Mouse (Mus musculus) hindbrain, embryonic 14.5 days (tissue): ENCODE data around the gene Bak1. TPM values are rescaled to one million over a fixed set of nuclear protein-coding genes. Genes with fewer than 3 reads are reported as not detected.

Source experiments
- polyA plus RNA-seq: library from polyadenylated mRNA; unstranded; fragments of >200 nt; fragmentation: Nextera tagmentation; extraction: Ambion mirVana; gene quantifications from 2 replicates; pipeline ENCODE4 v1.2.1, GENCODE M21; 2014

The Bak1 gene
- polyA plus RNA-seq, 1 experiment from 2014 or later: 5.9 TPM

Other genes with a start within 250 kb of the Bak1 start
- 47.8 and 51.5 TPM in 2 replicates for gene Bnip1, start 247.9 kb downstream of the Bak1 start, polyA plus RNA-seq
- not detected in 2 replicates for gene Nkx2-5, start 184.0 kb downstream of the Bak1 start, polyA plus RNA-seq
- gene Kifc5b, start 111.9 kb downstream of the Bak1 start, polyA plus RNA-seq: 0.90 and 2.1 TPM in 2 replicates
- 20.6 and 23.3 TPM in 2 replicates for gene Phf1, start 96.0 kb downstream of the Bak1 start, polyA plus RNA-seq
- gene Cuta, start 89.4 kb downstream of the Bak1 start, polyA plus RNA-seq: 112 and 113 TPM in 2 replicates
- 4.3 and 5.0 TPM in 2 replicates for gene Syngap1, start 87.8 kb downstream of the Bak1 start, polyA plus RNA-seq
- 9.7 and 11.1 TPM in 2 replicates for gene Zbtb9, start 55.8 kb downstream of the Bak1 start, polyA plus RNA-seq
- 1.2 and 1.8 TPM in 2 replicates for gene Itpr3, start 28.3 kb upstream of the Bak1 start, polyA plus RNA-seq
- 359 and 406 TPM in 2 replicates for gene Uqcc2, start 104.9 kb upstream of the Bak1 start, polyA plus RNA-seq
- gene Ip6k3, start 138.8 kb upstream of the Bak1 start, polyA plus RNA-seq: 0.60 and 0.80 TPM in 2 replicates
- gene Lemd2, start 175.5 kb upstream of the Bak1 start, polyA plus RNA-seq: 24.3 and 24.9 TPM in 2 replicates